Mouse (Mus musculus) MEL (cell line): ENCODE results near the gene Hps5.

Source experiments
- CHD1 ChIP-seq: IDR thresholded peaks from 2 replicates; pipeline ENCODE4 v1.6.1; 2012; ENCODE audit warnings: low read depth, mild to moderate bottlenecking, inconsistent platforms, low read length, improper control_type of control experiment
- CTCF ChIP-seq, 3 experiments: IDR thresholded peaks in 2 of 3; conservative IDR thresholded peaks in 1 of 3; 2 replicates each; pipeline ENCODE4 v1.5.1; 2011 to 2012; ENCODE audit warnings: low read length in 3 of 3, low read depth in 2 of 3, mild to moderate bottlenecking in 2 of 3, improper control_type of control experiment in 1 of 3, inconsistent platforms in 1 of 3, mixed read lengths in 1 of 3, moderate library complexity in 1 of 3; ENCODE audit not compliant: control insufficient read depth in 1 of 3, insufficient read depth in 1 of 3, poor library complexity in 1 of 3, severe bottlenecking in 1 of 3
- ELF1 ChIP-seq: IDR thresholded peaks from 2 replicates; pipeline ENCODE4 v1.6.1; 2014; ENCODE audit warnings: low read depth, mild to moderate bottlenecking, inconsistent platforms, low read length, improper control_type of control experiment, moderate library complexity
- EP300 ChIP-seq, 2 experiments: IDR thresholded peaks; 2 replicates each; pipeline ENCODE4 v1.6.1; 2011; ENCODE audit warnings: improper control_type of control experiment in 2 of 2, low read length in 2 of 2, low read depth in 1 of 2, mild to moderate bottlenecking in 1 of 2
- GABPA ChIP-seq: IDR thresholded peaks from 2 replicates; pipeline ENCODE4 v1.6.1; 2012; ENCODE audit warnings: low read depth, mild to moderate bottlenecking, inconsistent platforms, low read length, improper control_type of control experiment, moderate library complexity
- GATA1 ChIP-seq: IDR thresholded peaks from 2 replicates; pipeline ENCODE4 v1.6.1; 2011; ENCODE audit warnings: low read depth, low read length, improper control_type of control experiment
- JUND ChIP-seq: IDR thresholded peaks from 2 replicates; pipeline ENCODE4 v1.6.1; 2011; ENCODE audit warnings: low read depth, mild to moderate bottlenecking, improper control_type of control experiment, low read length
- MAZ ChIP-seq: IDR thresholded peaks from 2 replicates; pipeline ENCODE4 v1.6.1; 2012; ENCODE audit warnings: low read depth, mild to moderate bottlenecking, inconsistent platforms, low read length, improper control_type of control experiment
- MEF2A ChIP-seq: IDR thresholded peaks from 2 replicates; pipeline ENCODE4 v1.6.1; 2014; ENCODE audit warnings: low read depth, mild to moderate bottlenecking, inconsistent platforms, low read length, improper control_type of control experiment; ENCODE audit not compliant: poor library complexity, insufficient replicate concordance, severe bottlenecking; ENCODE audit errors: extremely low read depth
- MYB ChIP-seq: IDR thresholded peaks from 2 replicates; pipeline ENCODE4 v1.6.1; 2011; ENCODE audit warnings: mild to moderate bottlenecking, low read depth, low read length, improper control_type of control experiment
- POLR2A ChIP-seq, 2 experiments: IDR thresholded peaks; 2 replicates each; pipeline ENCODE4 v1.6.1; 2011 to 2012; ENCODE audit warnings: low read length in 2 of 2, mild to moderate bottlenecking in 2 of 2, control low read depth in 1 of 2, improper control_type of control experiment in 1 of 2, low read depth in 1 of 2, moderate library complexity in 1 of 2; ENCODE audit not compliant: control insufficient read depth in 1 of 2, insufficient read depth in 1 of 2, poor library complexity in 1 of 2
- POLR2AphosphoS5 ChIP-seq: IDR thresholded peaks from 2 replicates; pipeline ENCODE4 v1.6.1; 2012; ENCODE audit warnings: low read depth, borderline replicate concordance, mild to moderate bottlenecking, inconsistent platforms, low read length, moderate library complexity, mixed read lengths
- SMC3 ChIP-seq: IDR thresholded peaks from 2 replicates; pipeline ENCODE4 v1.6.1; 2011; ENCODE audit warnings: low read depth, low read length, improper control_type of control experiment
- TAL1 ChIP-seq: IDR thresholded peaks from 2 replicates; pipeline ENCODE4 v1.6.1; 2012; ENCODE audit warnings: mild to moderate bottlenecking, inconsistent platforms, low read length, moderate library complexity, mixed read lengths

DNA sequence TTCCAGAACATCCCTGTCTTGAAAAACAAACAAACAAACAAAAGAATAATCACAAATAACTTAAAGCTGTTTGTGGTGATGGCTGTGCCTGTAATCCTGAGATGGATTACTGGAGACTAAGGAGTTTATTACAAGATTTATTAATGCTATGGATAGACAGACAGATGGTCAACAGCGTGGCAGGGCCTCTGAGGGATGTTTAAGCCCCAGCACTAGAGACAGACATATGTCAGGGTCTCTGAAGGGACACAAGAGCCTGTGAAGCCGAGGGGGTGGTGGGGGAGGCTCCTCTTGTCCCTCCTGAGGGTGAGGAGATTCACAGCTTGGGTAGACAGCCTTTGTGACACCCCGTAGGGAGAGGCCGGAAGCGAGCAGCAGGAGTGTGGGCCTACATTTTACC is 41.2 kb upstream of the Hps5 start:
- TF ChIP-seq POLR2AphosphoS5: no peak
- no peak for TF ChIP-seq POLR2A (IDR thresholded peaks at IDR 0.05; ENCODE audit: control insufficient read depth in 1 of 2, insufficient read depth in 1 of 2, low read depth in 1 of 2, low read length in 2 of 2, poor library complexity in 1 of 2)
- TF ChIP-seq GATA1: no peak
- TF ChIP-seq CHD1: no peak
- TF ChIP-seq EP300 (IDR thresholded peaks at IDR 0.05; ENCODE audit: low read depth in 1 of 2, low read length in 2 of 2): no peak
- TF ChIP-seq GABPA: no peak
- TF ChIP-seq MEF2A: no peak
- no peak for TF ChIP-seq MYB
- TF ChIP-seq CTCF (IDR thresholded peaks at IDR 0.05 in 2 of 3, conservative IDR thresholded peaks at IDR 0.05 in 1 of 3; ENCODE audit: control insufficient read depth in 1 of 3, insufficient read depth in 1 of 3, low read depth in 2 of 3, low read length in 3 of 3, poor library complexity in 1 of 3, severe bottlenecking in 1 of 3): no peak
- TF ChIP-seq MAZ: no peak
- TF ChIP-seq TAL1: no peak
- TF ChIP-seq SMC3: no peak
- TF ChIP-seq JUND: no peak
- no peak for TF ChIP-seq ELF1
